Comparison of ENCODE assay signal across 24 mouse cellular contexts in genomic region chr10:18194156-18194555, GRCm38 (mm10). TPM values are rescaled to one million over a fixed set of nuclear protein-coding genes. Genes with fewer than 3 reads are reported as not detected.
DNase-seq lines count a peak whose midpoint lies in the region; ATAC-seq lines count a peak whose summit lies in the region.
"Had no signal": no experiment of that assay in that cellular context is flagged by ENCODE, and none has a peak within 500 bp of the region (broad histone marks: within the 10 kb centered on the region; RNA-seq: fewer than 3 reads in every experiment).

No protein-coding gene starts in this region.

- peak overlapping the region; percentile 65 for H3K27ac ChIP-seq in limb, embryonic 15.5 days
- no peak overlapping the region for H3K27ac ChIP-seq in limb, embryonic 10.5 days
- peak overlapping the region; percentile 62; the same call in 1 of the 2 replicates for H3K27ac ChIP-seq in embryonic facial prominence, embryonic 13.5 days
- H3K27ac ChIP-seq: gastrocnemius, adult 2 months; heart, embryonic 15.5 days; layer of hippocampus, adult 2 months; left cerebral cortex, adult 2 months; liver, embryonic 14.5 days; midbrain, embryonic 12.5 days; neural tube, embryonic 13.5 days had no signal

- peaks cover 8% of the 10 kb centered on the region; the same call in 1 of the 2 replicates for H3K4me1 ChIP-seq in limb, embryonic 15.5 days
- peaks cover 6% of the 10 kb centered on the region; the same call in 1 of the 2 replicates for H3K4me1 ChIP-seq in limb, embryonic 10.5 days
- H3K4me1 ChIP-seq in embryonic facial prominence, embryonic 13.5 days = peaks cover 11% of the 10 kb centered on the region
- H3K4me1 ChIP-seq: midbrain, embryonic 12.5 days; neural tube, embryonic 13.5 days had no signal

- no peak overlapping the region for H3K4me3 ChIP-seq in limb, embryonic 15.5 days
- H3K4me3 ChIP-seq in limb, embryonic 10.5 days = no peak overlapping the region
- no peak overlapping the region for H3K4me3 ChIP-seq in embryonic facial prominence, embryonic 13.5 days
- H3K4me3 ChIP-seq: erythroblast, embryonic 14.5 days; gastrocnemius, adult 2 months; heart, embryonic 15.5 days; layer of hippocampus, adult 2 months; left cerebral cortex, adult 2 months; megakaryocyte, embryonic 14.5 days; midbrain, embryonic 12.5 days; myocyte; neural tube, embryonic 13.5 days had no signal

- H3K9ac ChIP-seq in limb, embryonic 15.5 days = no peak overlapping the region
- no peak overlapping the region for H3K9ac ChIP-seq in embryonic facial prominence, embryonic 13.5 days
- H3K9ac ChIP-seq: heart, embryonic 15.5 days; liver, embryonic 14.5 days; midbrain, embryonic 12.5 days; neural tube, embryonic 13.5 days had no signal

- ATAC-seq in limb, embryonic 15.5 days (ENCODE audit: insufficient number of reproducible peaks, low FRiP score, low TSS enrichment, low read depth) = no peak
- ATAC-seq in embryonic facial prominence, embryonic 13.5 days (ENCODE audit: insufficient number of reproducible peaks, insufficient read depth, low FRiP score, low TSS enrichment, low read depth) = no peak
- ATAC-seq: forebrain, embryonic 16.5 days; hindbrain, embryonic 16.5 days had no signal

- DNase-seq in limb, embryonic 10.5 days (ENCODE audit: low spot score) = no peak
- peak; percentile 4 for DNase-seq in naive thymus-derived CD4-positive, alpha-beta T cell, adult 2 months (ENCODE audit: low read depth)
- no peak for DNase-seq in adipocyte (ENCODE audit: low spot score)
- DNase-seq in right cerebral cortex, postnatal 4 days = no peak
- DNase-seq: adrenal gland, adult 8-10 months; B cell, adult 2 months; cerebellum, adult 8-10 months; cerebellum, postnatal 25 days; gastrocnemius, adult 2 months; gastrocnemius, postnatal 36 days; lung, adult 2 months had no signal

- no peak overlapping the region for H3K4me2 ChIP-seq in limb, embryonic 15.5 days
- H3K4me2 ChIP-seq in embryonic facial prominence, embryonic 13.5 days = no peak overlapping the region
- H3K4me2 ChIP-seq: heart, embryonic 15.5 days; midbrain, embryonic 12.5 days; neural tube, embryonic 13.5 days had no signal

- H3K9me3 ChIP-seq in limb, embryonic 15.5 days = no peaks in the 10 kb centered on the region
- no peaks in the 10 kb centered on the region for H3K9me3 ChIP-seq in limb, embryonic 10.5 days (replicated peaks)
- no peaks in the 10 kb centered on the region for H3K9me3 ChIP-seq in embryonic facial prominence, embryonic 13.5 days
- H3K9me3 ChIP-seq: heart, embryonic 15.5 days; midbrain, embryonic 12.5 days; neural tube, embryonic 13.5 days had no signal

- H3K36me3 ChIP-seq in limb, embryonic 15.5 days = no peaks in the 10 kb centered on the region
- H3K36me3 ChIP-seq in limb, embryonic 10.5 days = no peaks in the 10 kb centered on the region
- no peaks in the 10 kb centered on the region for H3K36me3 ChIP-seq in embryonic facial prominence, embryonic 13.5 days
- H3K36me3 ChIP-seq: heart, embryonic 15.5 days; midbrain, embryonic 12.5 days; neural tube, embryonic 13.5 days had no signal

- WGBS in limb, embryonic 15.5 days = 72% methylated on average over 11 of the region's 11 CpGs
- 74% methylated on average over 11 of the region's 11 CpGs for WGBS in limb, embryonic 10.5 days
- 67% methylated on average over 11 of the region's 11 CpGs for WGBS in embryonic facial prominence, embryonic 13.5 days

- H3K27me3 ChIP-seq in limb, embryonic 15.5 days = no peaks in the 10 kb centered on the region
- no peaks in the 10 kb centered on the region for H3K27me3 ChIP-seq in limb, embryonic 10.5 days (ENCODE audit: low read depth, poor library complexity, severe bottlenecking)
- H3K27me3 ChIP-seq in embryonic facial prominence, embryonic 13.5 days = no peaks in the 10 kb centered on the region
- H3K27me3 ChIP-seq: heart, embryonic 15.5 days; midbrain, embryonic 12.5 days; neural tube, embryonic 13.5 days had no signal

RNA-seq across cellular contexts. Expression of gene Ect2l, which starts 16.5 kb away (rescaled TPM):
- polyA plus RNA-seq in limb, embryonic 15.5 days (2015; fragmentation: Nextera tagmentation; extraction: Ambion mirVana) = 0.63 and 1.2 TPM in 2 replicates
- polyA plus RNA-seq in limb, embryonic 10.5 days (2016; fragmentation: Nextera tagmentation; extraction: Ambion mirVana) = 0.54 and 0.87 TPM in 2 replicates
- polyA plus RNA-seq in embryonic facial prominence, embryonic 13.5 days (2015; fragmentation: Nextera tagmentation; extraction: Ambion mirVana) = 0.34 and 0.98 TPM in 2 replicates
- polyA plus RNA-seq: erythroblast, embryonic 14.5 days had no signal

RNA-seq across cellular contexts. Expression of gene Ccdc28a, which starts 40.6 kb away (rescaled TPM):
- 15.8 and 17.1 TPM in 2 replicates for polyA plus RNA-seq in limb, embryonic 15.5 days (2015; fragmentation: Nextera tagmentation; extraction: Ambion mirVana)
- 6.1 and 6.5 TPM in 2 replicates for polyA plus RNA-seq in limb, embryonic 10.5 days (2016; fragmentation: Nextera tagmentation; extraction: Ambion mirVana)
- 10.3 and 10.7 TPM in 2 replicates for polyA plus RNA-seq in embryonic facial prominence, embryonic 13.5 days (2015; fragmentation: Nextera tagmentation; extraction: Ambion mirVana)
